In the genomic region with DNA sequence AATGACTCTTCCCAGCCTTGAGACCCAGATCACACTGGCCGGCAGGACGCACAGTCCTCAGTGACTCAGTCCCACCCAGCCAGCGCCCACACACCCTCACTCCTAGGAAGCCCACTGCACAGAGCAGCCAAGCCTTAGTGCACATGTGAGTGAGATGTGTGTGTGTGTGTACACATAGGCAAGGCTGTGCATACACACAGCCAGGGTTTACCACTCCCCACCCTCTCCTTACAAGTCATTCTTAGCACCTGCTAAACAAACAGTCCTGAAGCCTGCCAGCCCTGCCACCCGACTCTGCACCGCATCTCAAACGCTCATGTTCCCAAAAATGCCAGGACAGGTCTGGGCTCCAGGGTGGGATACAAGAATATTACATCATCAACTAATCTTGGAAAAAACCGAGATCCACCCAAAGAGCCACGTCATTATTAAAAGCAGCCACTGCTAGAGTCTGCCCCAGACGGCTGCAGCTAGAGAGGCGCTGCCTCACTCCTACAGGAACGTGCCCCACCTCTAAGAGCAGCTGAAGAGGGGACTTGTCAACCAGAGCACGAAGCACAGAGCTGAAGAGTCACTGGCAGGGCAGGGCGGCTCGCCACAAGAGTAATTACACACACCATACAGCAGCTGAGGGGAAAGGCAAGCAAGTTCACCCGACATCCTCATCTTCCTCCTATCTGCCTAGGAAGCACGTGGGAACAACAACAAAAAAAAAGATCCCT, we compare ENCODE assay signal across 9 mouse cellular contexts. TPM values are rescaled to one million over a fixed set of nuclear protein-coding genes. Genes with fewer than 3 reads are reported as not detected.
DNase-seq lines count a peak whose midpoint lies in the region; ATAC-seq and TF ChIP-seq lines count a peak whose summit lies in the region.
"Had no signal": no experiment of that assay in that cellular context is flagged by ENCODE, and none has a peak within 500 bp of the region (broad histone marks: within the 10 kb centered on the region; RNA-seq: fewer than 3 reads in every experiment).

No protein-coding gene starts in this region.

- H3K4me1 ChIP-seq in CH12.LX (ENCODE audit: control insufficient read depth in 1 of 2, insufficient read depth in 2 of 2), result peaks cover 31 to 75% of the 10 kb centered on the region in 2 experiments
- peaks cover 79% of the 10 kb centered on the region for H3K4me1 ChIP-seq in heart, embryonic 12.5 days (replicated peaks)

- peak overlapping the region; percentile 58 for H3K9ac ChIP-seq in CH12.LX (ENCODE audit: insufficient read depth, low read depth)
- peak overlapping the region; percentile 43; the same call in 1 of the 2 replicates for H3K9ac ChIP-seq in heart, embryonic 12.5 days

- peaks cover 0 to 13% of the 10 kb centered on the region in 2 experiments for H3K36me3 ChIP-seq in CH12.LX (replicated peaks in 1 of 2; ENCODE audit: control insufficient read depth in 1 of 2, insufficient read depth in 1 of 2, low read length in 1 of 2)
- H3K36me3 ChIP-seq in heart, embryonic 12.5 days, result no peaks in the 10 kb centered on the region
- no peaks in the 10 kb centered on the region for H3K36me3 ChIP-seq in splenic B cell, adult 2 months (ENCODE audit: control insufficient read depth, insufficient read depth, low read length, poor library complexity, severe bottlenecking)
- H3K36me3 ChIP-seq: liver, embryonic 13.5 days had no signal

- WGBS in heart, embryonic 12.5 days, result 26% methylated on average over 16 of the region's 16 CpGs

- no peaks in the 10 kb centered on the region for H3K27me3 ChIP-seq in CH12.LX (replicated peaks)
- H3K27me3 ChIP-seq in heart, embryonic 12.5 days (replicated peaks), result no peaks in the 10 kb centered on the region
- H3K27me3 ChIP-seq in splenic B cell, adult 2 months (ENCODE audit: control insufficient read depth, insufficient read depth, low read length, poor library complexity, severe bottlenecking), result no peaks in the 10 kb centered on the region
- H3K27me3 ChIP-seq: liver, embryonic 13.5 days had no signal

- TF ChIP-seq RAD21 in CH12.LX (IDR thresholded peaks at IDR 0.05; ENCODE audit: low read depth, low read length), result no peak

- H3K27ac ChIP-seq in CH12.LX (ENCODE audit: insufficient read depth, low read depth), result peak overlapping the region; percentile 94
- no peak overlapping the region for H3K27ac ChIP-seq in heart, embryonic 12.5 days (ENCODE audit: poor library complexity, severe bottlenecking)
- H3K27ac ChIP-seq: liver, embryonic 13.5 days had no signal

- in situ Hi-C loops in CH12.LX (cut with MboI; ENCODE audit: low pct_ligation_motif_present, low pct_unique_long_range_greater_than_20kb, low sequenced_read_pairs), result no loop called here

- 0 out of 2 replicates have a peak, but pooled peaks have one; percentile 31 for ATAC-seq in heart, embryonic 12.5 days (ENCODE audit: insufficient number of reproducible peaks, low FRiP score)

- H3K4me2 ChIP-seq in CH12.LX (ENCODE audit: insufficient read depth, low read depth, poor library complexity, severe bottlenecking), result peak overlapping the region; percentile 89
- H3K4me2 ChIP-seq in heart, embryonic 12.5 days, result peak overlapping the region; percentile 46
- H3K4me2 ChIP-seq: liver, embryonic 13.5 days had no signal

- DNase-seq in A20 (ENCODE audit: low read depth, low spot score) (peak; percentile 46), CH12.LX (ENCODE audit: extremely low read depth) (no peak)
- peak; percentile 78 to 86 for DNase-seq in lung, adult 18-20 months
- DNase-seq in splenic B cell, adult 2 months (ENCODE audit: low read depth, low spot score), result peak; percentile 37
- no peak for DNase-seq in adrenal gland, postnatal 14 days
- no peak for DNase-seq in spleen, adult 18-20 months
- no peak for DNase-seq in testis, postnatal 10 days (ENCODE audit: low spot score)
- DNase-seq: liver, embryonic 13.5 days had no signal

- TF ChIP-seq POLR2A in CH12.LX (IDR thresholded peaks at IDR 0.05; ENCODE audit: low read depth, low read length), result no peak; the same call in 1 of the 2 replicates

- H3K4me3 ChIP-seq in CH12.LX (replicated peaks in 1 of 3; ENCODE audit: low read depth in 2 of 3, low read length in 2 of 3, poor library complexity in 1 of 3), result peak overlapping the region; percentile 33 to 61 (median 40)
- no peak overlapping the region for H3K4me3 ChIP-seq in heart, embryonic 12.5 days
- H3K4me3 ChIP-seq: liver, embryonic 13.5 days had no signal

- TF ChIP-seq EP300 in CH12.LX (IDR thresholded peaks at IDR 0.05; ENCODE audit: low read length), result peak; percentile 41; the same call in 1 of the 2 replicates

- dilution Hi-C loops in CH12.LX (cut with MboI; ENCODE audit: extremely low pct_ligation_motif_present, extremely low pct_unique_long_range_greater_than_20kb, low sequenced_read_pairs), result no loop called here

- TF ChIP-seq CTCF in CH12.LX (conservative IDR thresholded peaks at IDR 0.05 in 1 of 2, IDR thresholded peaks at IDR 0.05 in 1 of 2; ENCODE audit: low read depth in 2 of 2, low read length in 2 of 2), result no peak

- no peaks in the 10 kb centered on the region for H3K9me3 ChIP-seq in CH12.LX (replicated peaks; ENCODE audit: low read length)
- no peaks in the 10 kb centered on the region for H3K9me3 ChIP-seq in heart, embryonic 12.5 days (replicated peaks)
- H3K9me3 ChIP-seq: liver, embryonic 13.5 days had no signal

- peaks cover 86% of the 10 kb centered on the region for H3K79me2 ChIP-seq in CH12.LX (replicated peaks; ENCODE audit: control insufficient read depth, extremely low read depth, insufficient read depth, poor library complexity, severe bottlenecking)

TF ChIP-seq in CH12.LX, 34 proteins besides CTCF, POLR2A, EP300 and RAD21:
- TF ChIP-seq TBP (conservative IDR thresholded peaks at IDR 0.05; ENCODE audit: low read depth, low read length) (no peak), IRF4 (IDR thresholded peaks at IDR 0.05; ENCODE audit: low read depth, low read length) (no peak; the same call in 1 of the 2 replicates), BHLHE40 (IDR thresholded peaks at IDR 0.05; ENCODE audit: low read depth, low read length) (peak; percentile 68), ELF1 (IDR thresholded peaks at IDR 0.05; ENCODE audit: low read depth, low read length) (0 out of 2 replicates have a peak, but pooled peaks have one; percentile 11), ETS1 (conservative IDR thresholded peaks at IDR 0.05; ENCODE audit: low read depth, low read length) (peak; percentile 52), E2F4 (IDR thresholded peaks at IDR 0.05; ENCODE audit: insufficient replicate concordance, low read depth, low read length) (no peak), RCOR1 (conservative IDR thresholded peaks at IDR 0.05; ENCODE audit: low read depth, low read length) (no peak), USF1 (IDR thresholded peaks at IDR 0.05; ENCODE audit: low read depth, low read length) (no peak), POLR2AphosphoS2 (IDR thresholded peaks at IDR 0.05; ENCODE audit: low read depth, low read length) (no peak), SIN3A (IDR thresholded peaks at IDR 0.05; ENCODE audit: low read length) (peak; percentile 51), TCF12 (IDR thresholded peaks at IDR 0.05; ENCODE audit: low read depth, low read length) (no peak), JUN (IDR thresholded peaks at IDR 0.05; ENCODE audit: insufficient read depth, low read depth, low read length) (no peak), ZNF384 (IDR thresholded peaks at IDR 0.05; ENCODE audit: low read depth, low read length) (no peak), NELFE (IDR thresholded peaks at IDR 0.05; ENCODE audit: low read depth, low read length) (no peak; the same call in 1 of the 2 replicates), PAX5 (IDR thresholded peaks at IDR 0.05; ENCODE audit: low read length) (no peak), UBTF (IDR thresholded peaks at IDR 0.05; ENCODE audit: low read depth, low read length) (0 out of 2 replicates have a peak, but pooled peaks have one; percentile 58), SMC3 (IDR thresholded peaks at IDR 0.05; ENCODE audit: low read depth, low read length) (0 out of 2 replicates have a peak, but pooled peaks have one; percentile 6), MAX (IDR thresholded peaks at IDR 0.05; ENCODE audit: low read length) (peak; percentile 66; the same call in 1 of the 2 replicates)

RNA-seq across cellular contexts. Expression of gene Vav2, which starts 12.7 kb away (rescaled TPM):
- 46.6 and 48.5 TPM in 2 replicates for total RNA-seq in CH12.LX (2012; rRNA removed)
- total RNA-seq in CH12.LX (2014; rRNA removed), result 31.5 and 31.7 TPM in 2 replicates
- 46.8 and 47.3 TPM in 2 replicates for polyA plus RNA-seq in CH12.LX (2012; ENCODE audit: insufficient read length, low read depth)
- 4.5 and 5.4 TPM in 2 replicates for polyA plus RNA-seq in heart, embryonic 12.5 days (2016; fragmentation: Nextera tagmentation; extraction: Ambion mirVana)
- total RNA-seq in adrenal gland, postnatal 14 days (2021), result 21.7 and 28.3 TPM in 2 replicates

RNA-seq across cellular contexts. Expression of gene Brd3os, which starts 28.0 kb away (rescaled TPM):
- total RNA-seq in CH12.LX (2012; rRNA removed), result 0.92 and 2.1 TPM in 2 replicates
- total RNA-seq in CH12.LX (2014; rRNA removed), result 0.74 and 1.2 TPM in 2 replicates
- 1.2 and 1.8 TPM in 2 replicates for polyA plus RNA-seq in CH12.LX (2012; ENCODE audit: insufficient read length, low read depth)
- polyA plus RNA-seq in heart, embryonic 12.5 days (2016; fragmentation: Nextera tagmentation; extraction: Ambion mirVana), result 2.9 and 3.2 TPM in 2 replicates
- total RNA-seq in adrenal gland, postnatal 14 days (2021), result 5.0 and 7.9 TPM in 2 replicates

Comparison
In these comparisons a context has a peak if more than half of its experiments do, and no peak if none do; other contexts are left out.
1. DNase-seq: peak in A20 (single experiment), lung, adult 18-20 months (2 of 2) and splenic B cell, adult 2 months (single experiment); none in CH12.LX (single experiment), adrenal gland, postnatal 14 days (single experiment), spleen, adult 18-20 months (0 of 2) and testis, postnatal 10 days (single experiment).